Mouse (Mus musculus) intestine, embryonic 16.5 days (tissue): Measurements from ENCODE around the gene Zfp36l2. TPM values are rescaled to one million over a fixed set of nuclear protein-coding genes. Genes with fewer than 3 reads are reported as not detected.

Experiments used
- ATAC-seq: fragments of 200-750 bp; cut with Nextera tagmentation; 2 replicates; pipeline ENCODE4 v1.8.0; 2017; ENCODE audit warnings: moderate TSS enrichment, moderate library complexity
- H3K27ac ChIP-seq: fragments of 300-500 bp; sonication (generic); 2 replicates; pipeline ENCODE4 v1.5.1; 2014; ENCODE audit warnings: mild to moderate bottlenecking, low read length
- H3K27me3 ChIP-seq: fragments of 300-500 bp; sonication (generic); replicated peaks from 2 replicates; pipeline ENCODE4 v1.6.1; 2014; ENCODE audit warnings: low read length, control low read depth, mixed read lengths; ENCODE audit not compliant: control insufficient read depth, insufficient read depth
- H3K36me3 ChIP-seq: fragments of 300-500 bp; sonication (generic); 2 replicates; pipeline ENCODE4 v1.6.1; 2014; ENCODE audit warnings: low read length, control low read depth; ENCODE audit not compliant: control insufficient read depth, insufficient read depth
- H3K4me1 ChIP-seq: fragments of 300-500 bp; sonication (generic); 2 replicates; pipeline ENCODE4 v1.6.1; 2014; ENCODE audit warnings: low read length, control low read depth, mixed read lengths; ENCODE audit not compliant: control insufficient read depth, insufficient read depth
- H3K4me2 ChIP-seq: fragments of 300-500 bp; sonication (generic); 2 replicates; pipeline ENCODE4 v1.6.1; 2014; ENCODE audit warnings: low read depth, low read length, control low read depth
- H3K4me3 ChIP-seq: fragments of 300-500 bp; sonication (generic); 2 replicates; pipeline ENCODE4 v1.5.1; 2014; ENCODE audit warnings: mild to moderate bottlenecking, low read length
- H3K9ac ChIP-seq: fragments of 300-500 bp; sonication (generic); 2 replicates; pipeline ENCODE4 v1.6.1; 2014; ENCODE audit warnings: low read depth, low read length
- H3K9me3 ChIP-seq: fragments of 300-500 bp; sonication (generic); 2 replicates; pipeline ENCODE4 v1.6.1; 2016; ENCODE audit warnings: low read length, control low read depth; ENCODE audit not compliant: control insufficient read depth
- WGBS: fragments of 180-500 bp; shearing (Covaris S2); extraction: QIAGEN DNeasy Blood & Tissue Kit; methylation state at CpG from one replicate; pipeline ENCODE4 v1.1.7; 2014; 5-methylcytosine and 5-hydroxymethylcytosine counted together
- polyA plus RNA-seq: library from polyadenylated mRNA; unstranded; fragments of >200 nt; fragmentation: Nextera tagmentation; extraction: Ambion mirVana; gene quantifications from 2 replicates; pipeline ENCODE4 v1.2.1, GENCODE M21; 2015

The Zfp36l2 gene
- polyA plus RNA-seq, 1 experiment from 2014 or later: 14.4 TPM

DNA sequence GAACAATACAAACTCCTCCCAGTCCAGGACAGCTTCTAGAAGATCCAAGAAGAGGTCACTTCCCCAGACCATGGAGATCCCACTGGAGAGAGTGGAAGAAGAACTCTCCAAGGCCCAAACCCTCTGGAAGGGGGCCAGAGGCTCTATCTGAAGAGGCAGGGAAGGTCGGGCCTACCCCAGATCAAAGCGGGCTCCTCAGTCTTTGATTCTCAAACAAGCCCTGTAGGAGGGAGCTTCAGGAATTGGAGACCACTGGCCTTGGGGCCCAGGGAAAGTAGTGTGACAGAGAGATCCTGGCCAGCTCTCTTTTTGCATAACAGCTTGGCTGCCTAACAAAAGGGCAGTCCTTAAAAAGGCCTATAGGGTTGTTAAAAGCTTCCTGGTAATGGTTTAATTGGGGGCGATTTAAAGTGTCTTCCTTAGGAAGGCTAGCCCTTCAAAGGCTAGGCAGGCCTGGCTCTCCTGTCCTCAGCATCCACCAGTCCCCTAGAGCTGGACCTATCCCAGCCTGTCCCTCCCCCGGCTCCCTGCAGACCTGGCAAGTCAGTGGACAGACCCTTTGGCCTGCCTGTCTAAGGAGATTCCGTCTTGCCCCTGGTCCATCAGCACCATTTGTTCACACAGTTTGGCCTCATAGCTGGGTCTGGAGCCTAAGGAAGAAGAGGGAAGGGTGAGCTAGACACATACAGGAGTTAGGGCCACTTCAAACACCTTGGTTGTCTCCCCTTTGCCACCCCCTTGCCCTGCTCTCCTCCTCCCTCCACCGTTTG is 35.4 kb downstream of the Zfp36l2 start:
- Histone ChIP-seq H3K27me3 (no peaks in the 10 kb centered on the region), H3K9me3 (no peaks in the 10 kb centered on the region), H3K36me3 (no peaks in the 10 kb centered on the region), H3K27ac (0 out of 2 replicates have a peak overlapping the region, but pooled peaks have one; percentile 16), H3K4me1 (peaks cover 44% of the 10 kb centered on the region), H3K4me3 (no peak overlapping the region), H3K4me2 (no peak overlapping the region), H3K9ac (no peak overlapping the region)
- no peak for ATAC-seq
- 46% methylated on average over 6 of the region's 6 CpGs for WGBS

DNA sequence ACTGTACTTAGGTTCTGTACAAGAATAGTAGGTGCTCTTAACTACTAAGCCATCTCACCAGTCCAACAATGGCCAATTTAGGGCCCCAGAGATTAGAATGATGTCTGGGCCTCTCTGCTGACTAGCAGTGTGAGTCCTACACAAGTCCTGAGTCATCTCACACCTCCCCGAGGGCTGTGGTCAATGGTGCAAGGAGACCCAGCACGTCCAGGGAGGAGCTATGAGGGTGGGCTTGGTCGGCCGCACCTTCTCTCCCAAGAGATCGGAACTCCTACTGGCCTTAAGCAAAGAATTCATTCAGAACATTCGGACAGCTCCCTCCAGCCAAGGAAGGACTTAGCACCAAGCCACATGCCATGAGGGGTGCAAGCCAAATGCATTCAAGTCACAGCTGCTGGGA is 36.4 kb downstream of the Zfp36l2 start:
- 71% methylated on average over 6 of the region's 6 CpGs for WGBS
- no peak overlapping the region for H3K27ac ChIP-seq

DNA sequence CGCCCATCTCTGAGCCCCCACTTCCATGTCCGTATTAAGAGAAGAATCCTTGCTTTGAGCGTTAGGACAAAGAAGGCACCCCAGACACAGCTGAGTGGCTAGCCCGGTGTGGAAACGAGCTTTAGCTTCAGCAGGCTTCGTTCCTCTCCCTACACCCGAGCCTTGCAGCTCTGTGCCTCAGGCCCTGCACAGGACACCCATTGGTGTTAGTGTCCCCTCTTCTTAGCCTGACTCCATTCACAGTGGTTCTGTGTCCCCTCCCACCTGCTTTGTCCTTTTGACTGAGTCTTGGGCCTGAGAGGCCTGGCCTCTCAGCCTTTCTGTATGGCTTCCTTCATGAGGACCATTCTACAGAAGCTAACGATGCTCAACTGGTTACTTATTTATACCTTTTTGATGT is 37.5 kb downstream of the Zfp36l2 start:
- Histone ChIP-seq H3K4me1 (peaks cover 60% of the 10 kb centered on the region), H3K36me3 (no peaks in the 10 kb centered on the region), H3K27ac (no peak overlapping the region), H3K9ac (no peak overlapping the region), H3K9me3 (no peaks in the 10 kb centered on the region), H3K4me3 (no peak overlapping the region), H3K27me3 (no peaks in the 10 kb centered on the region), H3K4me2 (no peak overlapping the region)
- no peak for ATAC-seq
- 81% methylated on average over 8 of the region's 8 CpGs for WGBS

More for the DNA sequence above, 36.4 kb downstream of the Zfp36l2 start:
- Histone ChIP-seq H3K4me2 (no peak overlapping the region), H3K27me3 (no peaks in the 10 kb centered on the region), H3K4me3 (no peak overlapping the region), H3K4me1 (peaks cover 54% of the 10 kb centered on the region), H3K36me3 (no peaks in the 10 kb centered on the region), H3K9me3 (no peaks in the 10 kb centered on the region), H3K9ac (no peak overlapping the region)
- ATAC-seq: no peak

DNA sequence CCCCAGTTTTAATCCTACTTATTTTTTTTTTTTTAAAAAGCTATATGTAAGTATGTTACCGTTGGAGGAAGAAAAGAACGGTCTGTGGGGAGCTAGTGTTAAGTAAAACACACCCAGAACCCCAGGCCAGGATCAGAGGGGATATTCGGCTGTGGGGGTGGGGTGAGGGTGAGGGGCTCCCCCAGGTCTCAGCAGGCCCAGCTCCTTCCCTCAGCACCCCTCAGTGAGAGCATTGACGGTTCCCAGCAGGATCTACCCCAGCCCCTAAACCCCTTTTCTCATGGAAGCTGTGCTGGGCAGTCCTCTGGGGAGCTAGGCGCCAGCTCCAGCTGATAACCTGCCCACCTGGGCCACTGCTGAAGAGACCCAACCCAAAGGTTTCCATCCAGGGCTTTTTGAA is 38.2 kb downstream of the Zfp36l2 start:
- Histone ChIP-seq H3K9me3 (no peaks in the 10 kb centered on the region), H3K9ac (no peak overlapping the region), H3K4me1 (peaks cover 60% of the 10 kb centered on the region), H3K4me3 (no peak overlapping the region), H3K4me2 (no peak overlapping the region), H3K27ac (0 out of 2 replicates have a peak overlapping the region, but pooled peaks have one; percentile 16), H3K36me3 (no peaks in the 10 kb centered on the region), H3K27me3 (no peaks in the 10 kb centered on the region)
- no peak for ATAC-seq
- WGBS: 63% methylated on average over 5 of the region's 5 CpGs

DNA sequence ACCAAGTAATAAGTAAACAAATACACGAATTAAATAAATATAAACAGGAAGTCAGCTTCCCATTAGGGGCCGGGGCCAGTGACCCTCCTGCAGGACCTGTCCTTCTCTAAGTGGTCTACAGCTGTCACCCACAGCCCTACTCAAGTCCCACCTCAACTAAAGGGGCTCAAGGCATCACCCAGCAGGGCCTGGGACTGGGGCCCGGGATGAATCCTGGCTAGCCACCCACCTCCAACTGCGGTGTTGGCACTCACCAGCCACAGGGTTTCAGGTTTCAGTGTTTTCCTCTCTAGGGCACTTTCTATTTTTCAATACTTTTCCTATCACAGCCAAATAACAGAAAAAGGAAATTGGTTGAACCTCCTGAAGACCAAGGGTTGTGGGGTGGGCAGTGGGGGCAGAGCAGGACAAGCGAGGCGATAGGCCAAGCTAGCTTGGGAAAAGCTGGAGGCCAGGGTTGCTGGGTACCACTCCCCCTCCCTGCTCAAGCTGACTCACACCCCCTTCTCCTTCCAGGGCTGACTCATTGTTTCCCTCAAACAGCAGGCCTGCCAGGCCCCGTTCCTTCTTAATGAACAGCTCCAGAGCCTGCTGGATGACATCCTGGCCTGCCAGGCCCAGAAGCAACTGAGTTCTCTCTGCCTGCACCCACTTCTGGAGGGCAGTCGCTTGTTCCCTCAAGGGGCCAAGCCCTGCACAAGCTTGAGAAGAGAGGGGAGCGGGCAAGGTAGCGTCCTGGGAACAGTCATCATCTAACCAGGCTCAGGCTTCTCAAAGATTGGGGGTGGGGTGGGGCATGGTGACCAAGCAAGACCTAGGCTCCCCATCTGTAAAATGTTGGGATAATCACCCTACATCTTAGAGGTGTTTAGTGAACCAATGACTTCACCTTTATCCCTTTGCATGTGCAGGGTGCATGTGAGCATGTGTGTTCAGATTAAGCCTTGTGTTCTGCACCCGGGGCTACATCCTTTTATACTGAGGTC is 39.0 kb downstream of the Zfp36l2 start:
- Histone ChIP-seq H3K4me2 (no peak overlapping the region), H3K4me1 (peaks cover 63% of the 10 kb centered on the region)
- WGBS: 33% methylated on average over 11 of the region's 11 CpGs

DNA sequence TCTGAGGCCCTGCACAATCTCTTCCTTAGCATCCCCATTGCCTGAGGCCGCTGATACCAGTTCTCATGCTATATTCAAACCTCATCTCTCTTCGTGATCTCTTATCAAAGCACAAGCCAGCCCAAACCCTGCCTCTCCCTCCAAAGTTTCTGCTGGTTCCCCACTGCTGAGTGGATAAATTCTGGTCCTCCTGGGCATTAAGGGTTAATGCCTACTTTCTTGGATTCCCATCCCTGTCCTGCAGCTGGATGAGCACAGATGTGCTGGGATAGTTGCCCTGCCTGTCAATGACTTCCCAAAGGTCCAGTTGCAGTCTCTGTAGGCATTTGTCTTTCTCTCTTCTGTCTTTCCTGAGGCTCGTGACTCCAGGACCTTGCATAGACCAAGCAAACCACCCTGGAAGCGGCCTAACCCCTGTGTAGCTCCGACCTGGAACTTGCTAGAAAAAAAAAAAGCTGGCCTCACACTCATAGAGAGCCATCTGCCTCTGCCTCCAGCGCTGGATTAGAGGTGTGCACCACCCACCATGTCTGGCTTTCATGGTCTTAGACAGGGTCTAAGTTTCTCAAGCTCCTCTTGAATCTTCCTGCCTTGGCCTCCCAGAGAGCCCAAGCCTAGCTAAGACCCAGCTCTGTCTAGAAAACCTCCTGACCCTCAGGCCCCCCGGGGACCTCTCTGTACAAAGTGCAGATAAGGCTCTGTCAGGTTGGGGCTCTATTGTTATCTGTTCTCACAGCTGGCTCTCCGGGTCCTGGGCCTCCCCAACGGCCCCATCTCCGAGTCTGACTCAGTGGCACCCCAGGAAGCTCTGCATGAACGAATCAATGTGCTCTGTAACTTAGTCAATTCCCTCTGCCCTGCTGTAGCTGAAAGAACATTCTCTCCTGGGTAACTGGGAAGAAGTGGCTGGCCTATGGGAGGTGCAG is 40.3 kb downstream of the Zfp36l2 start:
- ATAC-seq: 0 out of 2 replicates have a peak, but pooled peaks have one; percentile 5
- H3K4me1 ChIP-seq: peaks cover 68% of the 10 kb centered on the region

More for the DNA sequence above, 39.0 kb downstream of the Zfp36l2 start:
- peak; percentile 61 for ATAC-seq
- H3K36me3 ChIP-seq: no peaks in the 10 kb centered on the region
- H3K4me3 ChIP-seq: no peak overlapping the region
- H3K27ac ChIP-seq: peak overlapping the region; percentile 55
- H3K27me3 ChIP-seq: no peaks in the 10 kb centered on the region
- peak overlapping the region; percentile 21; the same call in 1 of the 2 replicates for H3K9ac ChIP-seq
- H3K9me3 ChIP-seq: no peaks in the 10 kb centered on the region

DNA sequence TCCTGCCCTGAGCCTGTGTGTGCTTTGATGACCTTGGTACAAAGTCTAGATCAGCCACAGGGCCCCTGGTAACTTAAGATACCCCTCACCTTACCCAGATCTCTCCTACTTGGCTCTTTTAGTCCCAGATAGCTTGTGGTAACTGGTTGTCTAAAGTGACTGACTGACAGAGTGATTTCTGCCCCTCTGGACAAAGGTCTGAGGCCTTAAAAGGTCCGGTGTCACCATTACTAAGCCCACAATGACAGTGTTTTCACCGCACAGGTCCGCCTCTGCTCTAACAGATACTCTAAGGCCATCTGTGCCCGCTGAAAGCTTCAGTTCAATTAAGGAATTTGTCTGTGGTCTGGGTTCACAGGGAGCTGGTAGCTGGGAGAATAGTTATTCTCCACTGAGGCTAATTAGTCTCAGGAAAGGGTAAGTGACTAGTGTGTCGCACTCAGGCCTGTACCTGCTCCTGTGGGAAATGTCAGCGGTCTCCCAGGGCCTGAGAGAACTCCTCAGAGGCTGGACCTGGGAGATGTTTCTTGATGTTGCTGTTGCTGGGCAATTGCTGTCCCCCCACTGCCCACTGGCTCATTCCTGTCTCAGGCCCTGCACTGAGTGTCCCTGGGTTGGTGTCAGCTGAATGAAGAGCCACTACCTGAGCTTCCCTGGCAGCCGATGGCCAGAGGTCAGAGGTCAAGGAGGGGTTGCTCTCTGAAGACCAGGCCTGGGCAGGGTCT is 41.1 kb downstream of the Zfp36l2 start:
- peaks cover 68% of the 10 kb centered on the region for H3K4me1 ChIP-seq
- H3K9ac ChIP-seq: peak overlapping the region; percentile 64
- H3K36me3 ChIP-seq: no peaks in the 10 kb centered on the region
- 61% methylated on average over 7 of the region's 7 CpGs for WGBS
- peak overlapping the region; percentile 17; the same call in 1 of the 2 replicates for H3K4me2 ChIP-seq
- H3K4me3 ChIP-seq: no peak overlapping the region
- H3K9me3 ChIP-seq: no peaks in the 10 kb centered on the region
- H3K27me3 ChIP-seq: no peaks in the 10 kb centered on the region
- no peak for ATAC-seq
- H3K27ac ChIP-seq: peak overlapping the region; percentile 88

More for the DNA sequence above, 40.3 kb downstream of the Zfp36l2 start:
- no peak overlapping the region for H3K4me2 ChIP-seq
- H3K36me3 ChIP-seq: no peaks in the 10 kb centered on the region
- H3K4me3 ChIP-seq: no peak overlapping the region
- H3K9me3 ChIP-seq: no peaks in the 10 kb centered on the region
- peak overlapping the region; percentile 88 for H3K27ac ChIP-seq
- H3K27me3 ChIP-seq: no peaks in the 10 kb centered on the region
- 55% methylated on average over 11 of the region's 11 CpGs for WGBS
- H3K9ac ChIP-seq: peak overlapping the region; percentile 64

DNA sequence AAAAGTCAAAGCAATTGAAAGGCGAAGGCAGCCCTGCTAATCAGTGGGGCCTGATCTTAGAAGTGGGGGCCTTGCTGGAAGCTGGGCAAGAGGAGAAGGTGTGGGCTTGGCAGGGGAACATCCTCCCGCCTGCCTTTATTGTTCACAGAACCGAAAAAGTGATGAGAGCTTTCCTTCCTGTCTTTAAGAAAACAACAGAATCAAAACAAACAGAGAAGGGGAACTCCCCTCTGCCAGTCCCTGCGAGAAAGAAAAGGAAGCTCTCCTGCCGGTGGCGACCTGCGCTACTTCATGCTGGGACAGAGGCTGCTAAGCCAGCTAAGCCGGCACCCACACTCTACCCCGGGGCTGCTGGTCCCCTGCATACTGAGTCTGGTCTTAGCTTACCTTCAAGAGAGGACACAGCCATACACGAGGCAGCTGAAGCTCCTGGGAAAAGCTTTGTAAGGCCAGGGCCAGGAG is 41.9 kb downstream of the Zfp36l2 start:
- Histone ChIP-seq H3K27me3 (no peaks in the 10 kb centered on the region), H3K9ac (peak overlapping the region; percentile 64), H3K4me2 (peak overlapping the region; percentile 17; the same call in 1 of the 2 replicates), H3K9me3 (no peaks in the 10 kb centered on the region), H3K27ac (peak overlapping the region; percentile 88), H3K36me3 (no peaks in the 10 kb centered on the region), H3K4me1 (peaks cover 74% of the 10 kb centered on the region), H3K4me3 (no peak overlapping the region)
- no peak for ATAC-seq
- 19% methylated on average over 10 of the region's 10 CpGs for WGBS
